Mouse (Mus musculus) layer of hippocampus, adult 9-10 months (tissue): ENCODE data around the gene Srgn.
"Not testable (repeated sequence)": the region's sequence is repeated elsewhere in the genome, so short reads cannot be mapped to it uniquely, and the experiment has no call there.

Experiments
- DNase-seq: peaks from one replicate; pipeline ENCODE4 v3.0.0; 2022; ENCODE audit warnings: low spot score

Srgn gene

DNA sequence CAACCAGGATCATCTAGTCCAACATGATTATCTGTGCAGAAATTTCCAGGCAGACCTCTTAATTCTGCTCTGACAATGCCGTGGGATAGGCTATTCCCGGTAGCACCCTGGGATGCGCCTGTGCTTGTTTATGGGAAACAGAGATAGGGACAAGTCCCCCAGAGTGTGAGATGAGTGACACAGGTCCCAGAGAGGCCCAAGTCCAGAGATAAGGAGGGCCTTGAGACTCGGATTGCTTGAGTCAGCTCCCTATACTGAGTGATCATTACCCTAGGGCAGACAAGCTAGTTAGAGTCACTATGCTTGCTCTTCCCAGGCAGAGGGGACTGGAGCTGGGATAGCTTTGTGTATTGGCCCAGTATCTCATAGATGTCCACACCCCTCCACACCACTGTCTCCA, 5.5 kb downstream of the Srgn start:
- no peak for DNase-seq

- no peak for DNase-seq
Observed at GRCm38 (mm10) chr10:62520911-62521310, 6.3 kb downstream of the Srgn start.

DNA sequence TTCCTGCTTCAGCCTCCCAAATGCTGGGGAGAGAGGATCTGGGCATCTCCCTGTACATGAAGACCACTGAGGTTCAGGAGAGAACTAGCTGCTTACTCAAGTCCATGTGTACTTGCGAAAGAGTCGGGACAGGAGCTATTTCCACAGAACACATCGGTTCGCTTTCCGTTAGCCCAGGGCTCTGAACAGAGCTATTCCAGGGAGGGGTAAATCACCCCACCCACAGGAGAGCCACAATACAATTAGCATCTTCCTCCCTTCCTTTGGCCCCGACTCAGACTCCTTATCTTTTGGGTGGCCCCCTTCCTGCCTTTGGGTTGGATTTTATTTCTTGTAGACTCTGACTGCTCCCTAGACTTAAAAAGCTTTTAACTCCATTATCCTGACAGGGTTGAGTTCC, 9.7 kb downstream of the Srgn start:
- no peak for DNase-seq

DNA sequence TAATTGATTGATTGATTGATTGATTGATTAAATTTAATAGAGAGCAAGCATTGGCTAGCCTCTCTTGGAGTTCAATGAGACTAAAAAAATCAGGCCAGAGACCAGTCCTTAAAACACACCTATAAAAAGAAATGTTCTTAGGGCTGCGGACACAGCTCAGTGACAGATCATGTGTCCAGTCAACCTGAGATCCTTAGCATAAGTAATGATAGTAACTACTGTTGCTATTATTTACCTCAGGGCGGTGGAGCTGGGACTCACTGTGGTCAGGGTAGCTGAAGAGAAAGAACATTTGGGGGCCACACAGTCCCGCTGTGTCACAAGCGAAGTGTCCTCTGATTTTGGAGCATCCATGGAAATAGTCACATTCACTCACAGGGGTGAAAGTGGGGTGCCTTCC, 14.4 kb downstream of the Srgn start:
- DNase-seq = no peak

DNA sequence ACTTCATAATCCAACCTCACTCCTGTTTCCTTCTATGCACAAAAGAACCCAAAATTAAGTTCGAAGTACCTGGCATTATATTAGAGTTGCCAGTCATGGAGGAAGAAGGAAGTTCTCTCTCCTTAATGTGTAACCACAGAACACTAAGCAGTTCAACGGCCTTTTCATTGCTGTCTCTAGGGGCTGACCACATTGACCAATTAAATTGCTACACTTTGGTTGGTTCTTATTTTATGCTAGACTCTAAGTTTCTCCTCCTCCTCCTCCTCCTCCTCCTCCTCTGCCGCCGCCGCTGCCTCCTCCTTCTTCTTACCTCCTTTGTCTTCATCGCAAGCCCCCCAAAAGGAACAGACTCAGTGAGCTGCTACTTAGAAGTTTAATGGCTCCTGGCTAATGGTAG, 15.7 kb downstream of the Srgn start:
- no peak for DNase-seq

- DNase-seq = no peak
Observed at GRCm38 (mm10) chr10:62509032-62509656, 18.1 kb downstream of the Srgn start.

- no peak for DNase-seq
Observed at GRCm38 (mm10) chr10:62508459-62508858, 18.8 kb downstream of the Srgn start.

- DNase-seq = no peak
Observed at GRCm38 (mm10) chr10:62507591-62508308, 19.5 kb downstream of the Srgn start.

DNA sequence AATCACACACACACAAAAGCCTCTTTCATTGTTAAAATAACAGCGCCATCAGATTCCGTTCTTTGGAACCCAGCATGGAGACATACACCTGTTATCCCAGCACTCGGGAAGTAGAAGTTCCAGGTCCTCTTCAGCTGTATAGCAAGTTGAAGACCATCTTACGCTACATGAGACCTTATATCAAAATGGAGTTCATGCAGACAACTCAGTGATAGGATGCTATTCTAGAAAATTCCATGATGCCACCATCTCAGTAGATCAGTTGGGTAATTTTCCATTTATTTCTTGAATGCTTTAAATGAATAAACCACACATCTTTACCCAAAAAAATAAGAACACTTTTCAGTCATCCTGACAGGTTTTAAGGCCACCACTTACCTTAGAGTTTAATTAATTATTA, 20.2 kb downstream of the Srgn start:
- DNase-seq = no peak

- DNase-seq = no peak
Observed at GRCm38 (mm10) chr10:62506019-62506556, 21.2 kb downstream of the Srgn start.

DNA sequence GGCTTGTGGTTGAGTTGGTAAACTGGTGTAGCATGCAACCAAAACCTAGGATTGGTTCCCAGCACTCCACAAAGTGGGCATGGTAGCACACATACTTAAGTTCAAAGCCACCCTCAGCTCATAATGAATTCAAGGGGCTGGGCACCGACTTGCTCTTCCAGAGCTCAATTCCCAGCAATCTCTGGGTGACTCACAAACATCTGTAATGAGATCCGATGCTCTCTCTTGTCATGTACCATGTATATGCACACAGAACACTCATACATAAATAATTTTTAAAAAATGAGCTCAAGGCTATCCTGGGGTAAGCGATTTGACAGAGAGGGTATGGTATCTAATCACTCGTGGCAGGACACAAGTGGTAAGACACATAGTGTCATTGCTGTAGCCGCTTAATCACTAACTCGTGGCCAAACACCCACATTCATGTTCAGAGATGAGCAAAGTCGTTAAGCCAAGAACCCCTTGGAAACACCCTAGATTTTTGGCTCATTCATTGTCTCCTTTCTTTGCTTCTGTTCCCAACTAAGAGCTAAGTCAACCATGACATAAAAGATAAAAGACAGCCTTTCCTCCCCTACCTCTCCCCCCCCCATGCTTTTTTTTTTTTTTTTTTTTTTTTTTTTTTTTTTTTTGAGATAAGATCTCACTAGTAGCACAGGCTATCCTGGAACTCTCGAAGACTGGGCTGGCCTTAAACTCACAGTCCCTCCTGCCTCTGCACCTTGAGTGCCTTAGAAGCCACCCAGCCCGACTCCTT, 21.8 kb downstream of the Srgn start:
- no peak for DNase-seq

DNA sequence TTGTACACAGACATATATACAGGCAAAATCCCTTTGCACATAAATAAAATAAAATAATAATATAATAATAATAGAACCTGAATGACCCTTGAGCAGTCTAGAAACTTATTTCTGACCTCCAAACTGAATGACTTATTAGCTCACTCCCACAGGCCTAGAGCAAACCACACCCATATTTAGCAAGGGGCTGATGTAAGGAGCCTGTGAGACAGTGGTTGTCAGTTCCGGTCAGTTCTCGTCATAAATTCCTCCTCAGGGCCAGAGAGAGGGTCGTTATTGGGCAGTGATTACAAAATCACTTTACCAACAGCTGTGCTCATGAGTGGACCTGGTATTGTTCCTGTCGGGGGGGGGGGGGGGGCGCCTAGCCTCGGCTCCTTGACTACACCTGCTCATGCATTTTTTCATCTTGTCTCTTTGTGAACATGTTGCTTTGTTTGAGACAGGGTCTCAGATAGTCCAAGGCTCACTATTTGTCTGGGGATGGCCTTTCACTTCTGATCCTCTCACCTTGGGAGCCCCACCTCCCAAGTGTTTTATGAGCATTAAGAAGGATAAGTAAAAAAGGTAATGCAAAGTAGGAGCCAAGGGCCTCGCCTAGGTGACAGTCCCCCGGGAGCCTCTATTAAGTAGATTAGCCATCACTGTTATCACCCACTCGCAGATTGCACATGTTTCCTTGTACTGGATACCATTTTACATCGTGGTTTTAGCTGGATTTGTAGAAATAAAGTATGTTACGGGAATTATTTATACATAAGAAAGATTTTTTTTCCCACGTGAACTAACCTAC, 23.2 kb downstream of the Srgn start:
- DNase-seq = no peak

DNA sequence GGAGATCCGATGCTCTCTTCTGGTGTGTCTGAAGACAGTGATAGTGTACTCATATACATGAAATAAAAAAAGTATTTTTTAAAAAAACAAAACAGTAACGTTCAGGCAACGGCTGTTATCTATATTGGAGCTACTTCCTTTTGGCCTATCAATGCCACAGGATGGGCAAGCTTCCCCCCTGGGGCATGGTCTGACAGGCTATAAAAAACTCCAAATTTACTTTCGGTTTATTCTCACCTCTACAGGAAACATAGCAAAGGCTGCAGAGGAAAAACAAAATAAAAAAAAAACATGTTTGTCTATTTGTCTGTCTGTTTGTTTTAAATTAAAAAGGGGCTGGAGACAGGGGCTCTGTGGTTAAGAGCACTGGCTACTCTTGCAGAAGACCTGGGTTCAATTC, 23.9 kb downstream of the Srgn start:
- DNase-seq = no peak

GRCm38 (mm10) chr10:62501951-62502350, 25.3 kb downstream of the Srgn start:
- no peak for DNase-seq

DNA sequence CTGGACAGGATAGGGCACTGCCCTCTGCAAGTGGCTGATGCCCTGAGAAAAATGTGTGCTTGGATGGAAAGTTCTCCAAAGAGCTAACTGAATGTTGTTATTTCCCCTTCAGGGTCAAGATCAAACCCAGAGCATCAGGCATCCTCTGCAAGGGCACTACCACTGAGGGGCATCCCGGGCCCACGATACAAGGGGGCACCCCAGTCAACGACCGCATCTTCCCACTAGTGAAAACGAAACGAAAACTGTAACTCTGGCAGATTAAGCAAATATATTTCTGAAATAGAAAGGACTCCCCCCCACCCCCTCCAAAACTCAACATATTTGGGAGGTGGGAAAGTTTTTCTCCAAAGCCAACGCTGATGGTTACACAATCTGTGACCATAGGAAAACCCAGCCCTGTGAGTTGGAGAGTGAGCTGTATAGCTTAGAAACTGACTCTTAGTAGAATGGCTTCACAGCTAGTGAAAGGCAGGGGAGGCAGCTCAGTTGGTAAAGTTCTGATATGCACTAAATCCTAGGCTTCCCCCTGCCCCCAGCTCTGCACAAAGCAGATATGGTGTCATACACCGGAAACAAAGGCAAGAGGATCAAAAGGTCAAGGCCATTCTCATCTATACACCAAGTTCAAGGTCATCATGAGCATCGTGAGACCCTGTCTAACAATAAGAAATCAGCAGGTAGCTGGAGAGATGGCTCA, 26.2 kb downstream of the Srgn start:
- no peak for DNase-seq

DNA sequence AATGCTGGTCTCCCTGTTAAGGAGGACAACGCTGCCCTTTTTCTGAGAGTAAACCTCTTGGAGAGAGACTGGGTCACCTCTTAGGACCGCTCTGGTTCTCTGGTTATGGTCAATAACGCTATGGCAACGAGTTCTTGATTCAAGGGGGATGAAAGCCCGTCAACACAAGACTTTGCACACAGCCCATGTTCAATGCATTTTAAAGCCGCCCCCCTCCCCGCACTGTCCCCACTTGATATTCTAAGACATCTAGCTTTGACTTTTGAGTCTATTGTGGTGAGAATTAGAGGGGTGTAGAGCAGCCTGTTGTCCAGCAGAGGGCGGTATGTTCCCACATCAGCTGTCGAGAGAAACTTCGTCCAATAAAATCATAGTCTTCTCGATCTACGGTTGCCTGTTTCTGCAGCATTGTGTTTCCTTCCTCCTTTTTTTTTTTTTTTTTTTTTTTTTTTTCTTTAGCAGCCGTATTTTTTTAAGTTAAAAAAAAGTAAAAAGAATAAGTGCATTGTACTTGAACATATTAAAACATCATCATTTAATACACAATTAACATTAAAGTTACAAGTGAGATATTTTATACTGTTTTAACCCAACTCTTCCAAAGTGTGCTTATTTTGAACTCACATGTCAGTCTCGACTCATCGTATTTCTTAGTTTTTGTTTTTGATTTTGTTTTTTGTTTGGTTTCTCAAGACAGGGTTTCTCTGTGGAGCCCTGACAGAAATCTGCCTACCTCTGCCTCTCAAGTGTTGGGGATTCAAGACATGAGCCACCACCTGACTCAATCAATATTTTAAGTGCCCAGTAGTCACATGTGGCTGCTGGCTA, 26.9 kb downstream of the Srgn start:
- peak; percentile 74 for DNase-seq

DNA sequence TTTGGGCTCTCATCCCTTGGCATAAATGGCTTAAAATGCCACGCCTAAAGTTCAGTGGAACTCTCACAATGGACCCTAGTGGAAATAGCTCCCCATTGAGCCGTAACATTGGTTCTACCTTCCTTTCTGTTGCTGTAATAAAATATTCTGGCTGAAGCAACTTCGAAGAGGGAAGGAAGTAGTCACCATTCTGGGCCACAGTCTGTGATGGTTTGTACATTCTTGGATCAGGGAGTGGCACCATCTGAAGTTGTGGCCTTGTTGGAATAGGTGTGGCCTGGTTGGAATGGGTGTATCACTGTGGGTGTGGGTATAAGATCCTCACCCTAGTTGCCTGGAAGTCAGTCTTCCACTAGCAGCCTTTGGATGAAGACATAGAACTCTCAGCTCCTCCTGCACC, 35.6 kb downstream of the Srgn start:
- DNase-seq = not testable (repeated sequence)

DNA sequence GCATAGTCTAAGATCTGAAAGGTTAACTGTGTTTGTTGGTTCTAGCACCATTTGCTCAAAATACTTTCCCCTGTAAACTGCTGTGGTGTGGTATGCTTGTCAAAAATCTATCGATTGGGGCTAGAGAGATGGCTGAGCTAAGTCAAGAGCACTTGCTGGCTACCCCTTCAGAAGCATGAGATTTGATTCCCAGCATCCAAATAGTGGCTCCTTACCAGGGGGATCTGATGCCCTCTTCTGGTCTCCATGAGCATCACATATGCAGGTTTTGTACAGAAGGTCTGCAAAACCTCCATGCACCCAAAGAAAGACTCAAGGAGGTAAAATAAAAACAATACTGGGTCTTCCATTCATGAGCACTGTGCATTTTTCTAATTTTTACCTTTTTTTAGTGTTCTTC, 39.0 kb downstream of the Srgn start:
- no peak for DNase-seq

DNA sequence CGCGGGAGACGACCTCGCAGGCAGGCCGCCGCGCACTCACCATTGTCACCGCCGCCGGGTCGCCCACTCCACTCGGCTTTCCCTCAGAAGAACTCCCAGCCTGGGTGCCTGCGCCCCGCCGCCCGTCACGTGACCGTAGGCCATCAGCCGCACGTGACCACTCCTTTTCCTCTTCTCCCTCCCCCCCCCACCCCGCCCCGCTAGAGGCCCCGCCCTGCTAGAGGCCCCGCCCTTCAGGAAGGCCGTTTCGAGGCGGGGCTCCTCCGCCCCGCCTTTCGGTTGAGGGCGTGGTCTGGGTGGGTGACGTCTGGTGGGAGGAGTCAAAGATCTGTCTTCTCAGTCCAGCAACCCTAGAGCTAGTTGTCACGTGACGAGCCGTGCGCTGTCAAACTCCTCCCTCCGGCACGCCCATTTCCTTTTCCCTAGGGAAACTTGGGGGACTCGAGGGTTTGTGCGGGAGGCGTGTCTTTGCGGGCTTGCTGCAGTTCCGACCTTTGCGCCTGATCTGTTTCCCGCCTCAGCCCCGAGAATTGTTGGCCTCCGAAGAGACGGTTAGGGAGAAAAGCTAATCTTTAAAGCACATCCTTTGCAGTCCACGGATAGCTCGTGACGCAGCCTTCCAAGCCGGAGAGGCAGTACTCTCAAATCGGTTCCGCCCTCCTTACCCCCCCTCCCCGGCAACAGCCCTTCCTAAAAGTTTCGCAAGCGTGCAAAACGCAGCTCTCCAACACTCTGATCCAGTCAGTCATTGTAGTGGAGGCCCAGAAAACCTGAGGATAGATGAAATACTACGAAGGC, 40.4 kb downstream of the Srgn start, which contains the start of gene Vps26a:
TSS of gene Vps26a (minus strand) at position 188 of the 798 bp plus-strand sequence.
- DNase-seq = peak; percentile 97
